Mouse (Mus musculus) stomach, embryonic 14.5 days (tissue): ENCODE data around the gene Aif1l. TPM values are rescaled to one million over a fixed set of nuclear protein-coding genes. Genes with fewer than 3 reads are reported as not detected.
"Not testable (repeated sequence)": the region's sequence is repeated elsewhere in the genome, so short reads cannot be mapped to it uniquely, and the experiment has no call there.

Source experiments
- ATAC-seq: fragments of 200-750 bp; cut with Nextera tagmentation; 2 replicates; pipeline ENCODE4 v1.8.0; 2017; ENCODE audit warnings: low read depth, moderate TSS enrichment; ENCODE audit not compliant: insufficient number of reproducible peaks, insufficient read depth, low FRiP score
- H3K27ac ChIP-seq: fragments of 300-500 bp; sonication (generic); 2 replicates; pipeline ENCODE4 v1.5.1; 2014; ENCODE audit warnings: mild to moderate bottlenecking, low read length, moderate library complexity, mixed read lengths
- H3K27me3 ChIP-seq: fragments of 300-500 bp; sonication (generic); 2 replicates; pipeline ENCODE4 v1.6.1; 2014; ENCODE audit warnings: low read length, control low read depth, mixed read lengths; ENCODE audit not compliant: control insufficient read depth, insufficient read depth
- H3K36me3 ChIP-seq: fragments of 300-500 bp; sonication (generic); 2 replicates; pipeline ENCODE4 v1.6.1; 2014; ENCODE audit warnings: mild to moderate bottlenecking, control low read depth, low read length, moderate library complexity, mixed read lengths; ENCODE audit not compliant: control insufficient read depth, insufficient read depth
- H3K4me1 ChIP-seq: fragments of 300-500 bp; sonication (generic); 2 replicates; pipeline ENCODE4 v1.6.1; 2014; ENCODE audit warnings: low read length, control low read depth, mixed read lengths; ENCODE audit not compliant: control insufficient read depth, insufficient read depth
- H3K4me2 ChIP-seq: fragments of 300-500 bp; sonication (generic); replicated peaks from 2 replicates; pipeline ENCODE4 v1.6.1; 2014; ENCODE audit warnings: low read depth, low read length, control low read depth
- H3K4me3 ChIP-seq: fragments of 300-500 bp; sonication (generic); 2 replicates; pipeline ENCODE4 v1.5.1; 2014; ENCODE audit warnings: low read depth, low read length, control low read depth
- H3K9ac ChIP-seq: fragments of 300-500 bp; sonication (generic); replicated peaks from 2 replicates; pipeline ENCODE4 v1.6.1; 2014; ENCODE audit warnings: low read depth, mild to moderate bottlenecking, control low read depth, low read length, moderate library complexity, mixed read lengths
- H3K9me3 ChIP-seq: fragments of 300-500 bp; sonication (generic); 2 replicates; pipeline ENCODE4 v1.6.1; 2016; ENCODE audit warnings: low read depth, low read length, control low read depth; ENCODE audit not compliant: control insufficient read depth
- WGBS: fragments of 180-500 bp; shearing (Covaris S2); extraction: QIAGEN DNeasy Blood & Tissue Kit; methylation state at CpG from one replicate; pipeline ENCODE4 v1.1.7; 2014; 5-methylcytosine and 5-hydroxymethylcytosine counted together
- polyA plus RNA-seq: library from polyadenylated mRNA; unstranded; fragments of >200 nt; fragmentation: Nextera tagmentation; extraction: Ambion mirVana; gene quantifications from 2 replicates; pipeline ENCODE4 v1.2.1, GENCODE M21; 2014

The Aif1l gene
- polyA plus RNA-seq, 1 experiment from 2014 or later, result 18.2 TPM

DNA sequence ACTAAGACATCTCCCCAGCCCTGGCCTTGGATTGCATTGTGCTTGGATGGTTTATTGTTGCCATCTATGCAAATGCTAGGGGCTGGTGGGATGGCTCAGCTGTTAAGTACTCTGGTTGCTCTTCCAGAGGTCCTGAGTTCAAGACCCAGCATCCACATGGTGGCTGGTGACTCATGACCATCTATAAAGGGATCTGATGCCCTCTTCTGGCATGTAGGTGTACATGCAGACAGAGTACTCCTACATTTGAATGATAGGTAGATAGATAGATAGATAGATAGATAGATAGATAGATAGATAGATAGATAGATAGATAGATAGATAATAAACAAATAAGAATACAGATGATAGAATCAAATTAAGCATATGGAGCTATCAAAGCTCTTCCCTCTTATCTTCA is 35.7 kb upstream of the Aif1l start:
- not testable (repeated sequence) for H3K4me1 ChIP-seq, ATAC-seq, H3K27ac ChIP-seq, H3K4me2 ChIP-seq, H3K27me3 ChIP-seq, H3K9me3 ChIP-seq, H3K9ac ChIP-seq, H3K36me3 ChIP-seq, H3K4me3 ChIP-seq

DNA sequence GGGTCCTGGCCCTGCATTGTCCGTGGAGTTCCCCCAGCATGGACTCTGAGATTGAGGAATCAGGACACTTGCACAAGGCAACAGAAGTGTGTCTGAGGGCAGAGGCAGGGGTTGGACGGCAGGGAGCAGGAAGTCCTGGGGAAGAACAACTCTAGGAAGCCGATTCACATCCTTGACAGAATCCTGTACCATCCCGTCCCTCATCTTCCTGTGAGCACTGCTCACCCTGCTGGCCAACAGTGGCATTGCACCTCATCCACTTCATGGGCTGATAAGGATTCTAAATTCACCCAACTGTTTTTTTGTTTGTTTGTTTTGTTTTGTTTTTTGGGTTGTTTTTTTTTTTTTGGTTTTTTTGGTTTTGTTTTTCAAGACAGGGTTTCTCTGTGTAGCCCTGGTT is 34.8 kb upstream of the Aif1l start:
- Histone ChIP-seq H3K27ac (no peak overlapping the region), H3K4me3 (no peak overlapping the region), H3K4me2 (no peak overlapping the region), H3K4me1 (no peaks in the 10 kb centered on the region), H3K27me3 (no peaks in the 10 kb centered on the region), H3K9ac (no peak overlapping the region), H3K36me3 (no peaks in the 10 kb centered on the region), H3K9me3 (no peaks in the 10 kb centered on the region)
- ATAC-seq, result no peak
- WGBS, result 21% methylated on average over 4 of the region's 4 CpGs

DNA sequence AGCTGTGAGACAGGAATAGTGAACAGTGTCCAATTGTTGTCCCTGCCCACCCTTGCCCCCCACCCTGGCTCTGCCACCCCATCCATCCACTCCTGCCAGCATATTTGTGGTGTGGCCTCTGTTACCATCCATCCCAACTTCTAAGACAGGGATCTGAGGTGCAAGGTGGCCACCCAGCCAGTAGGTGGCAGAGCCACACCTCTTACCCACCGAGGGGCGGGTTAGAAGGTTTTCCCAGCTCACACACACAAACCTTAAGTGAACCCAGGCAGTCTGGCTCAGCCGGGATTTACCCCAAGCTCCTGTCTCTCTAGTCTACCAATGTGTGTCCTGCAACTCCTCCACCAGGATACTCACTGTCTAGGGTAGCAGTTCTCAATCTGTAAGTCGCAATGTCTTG is 32.3 kb upstream of the Aif1l start:
- Histone ChIP-seq H3K9me3 (no peaks in the 10 kb centered on the region), H3K36me3 (no peaks in the 10 kb centered on the region), H3K4me2 (no peak overlapping the region), H3K4me3 (no peak overlapping the region), H3K27me3 (no peaks in the 10 kb centered on the region), H3K27ac (no peak overlapping the region), H3K9ac (no peak overlapping the region), H3K4me1 (no peaks in the 10 kb centered on the region)
- WGBS, result 25% methylated on average over 4 of the region's 4 CpGs
- no peak for ATAC-seq

DNA sequence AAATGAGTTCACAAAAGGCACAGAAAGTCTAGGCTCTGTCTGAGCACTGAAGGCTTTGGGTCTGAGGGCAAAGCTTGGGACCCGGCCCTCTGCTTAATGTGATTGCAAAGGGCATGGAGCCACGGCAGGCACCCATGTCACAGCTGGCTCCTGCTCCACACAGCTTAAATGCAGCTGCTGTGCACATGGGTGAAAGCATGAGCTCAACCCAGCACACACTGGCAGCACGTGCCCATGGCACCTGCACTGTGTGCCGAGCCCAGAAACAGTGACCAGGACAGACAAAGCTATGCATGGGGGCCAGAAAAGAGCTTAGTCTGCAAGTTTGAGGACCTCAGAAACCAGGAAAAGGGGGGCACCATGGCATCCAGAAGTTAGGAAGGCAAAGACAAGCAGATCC is 26.3 kb upstream of the Aif1l start:
- 75% methylated on average over 4 of the region's 4 CpGs for WGBS
- Histone ChIP-seq H3K36me3 (no peaks in the 10 kb centered on the region), H3K4me2 (no peak overlapping the region), H3K27me3 (no peaks in the 10 kb centered on the region), H3K4me1 (no peaks in the 10 kb centered on the region), H3K9me3 (no peaks in the 10 kb centered on the region), H3K27ac (no peak overlapping the region), H3K4me3 (no peak overlapping the region), H3K9ac (no peak overlapping the region)
- no peak for ATAC-seq

DNA sequence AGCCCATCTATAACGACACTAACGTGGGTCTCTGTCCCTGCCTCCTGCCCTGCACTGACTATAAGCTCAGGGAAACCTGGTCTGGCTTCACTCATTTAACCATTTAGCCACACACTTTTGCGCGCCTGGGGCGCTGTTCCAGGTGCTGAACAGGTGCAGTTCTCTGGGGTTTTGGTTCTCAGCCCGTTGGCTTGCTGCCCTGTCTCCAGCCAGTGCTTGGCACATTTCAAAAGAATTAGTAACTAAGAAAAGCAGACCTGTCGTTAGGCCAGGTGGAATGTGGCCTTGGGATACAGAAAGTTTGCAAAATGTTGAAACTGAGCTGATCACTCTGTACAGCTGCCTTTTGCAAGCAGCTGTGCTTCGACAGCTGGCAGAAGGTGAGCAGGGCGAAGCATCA is 25.1 kb upstream of the Aif1l start:
- 21% methylated on average over 9 of the region's 9 CpGs for WGBS
- Histone ChIP-seq H3K9me3 (no peaks in the 10 kb centered on the region), H3K27me3 (no peaks in the 10 kb centered on the region), H3K4me2 (no peak overlapping the region), H3K4me1 (no peaks in the 10 kb centered on the region), H3K9ac (no peak overlapping the region), H3K27ac (no peak overlapping the region), H3K4me3 (no peak overlapping the region), H3K36me3 (no peaks in the 10 kb centered on the region)
- ATAC-seq, result no peak

DNA sequence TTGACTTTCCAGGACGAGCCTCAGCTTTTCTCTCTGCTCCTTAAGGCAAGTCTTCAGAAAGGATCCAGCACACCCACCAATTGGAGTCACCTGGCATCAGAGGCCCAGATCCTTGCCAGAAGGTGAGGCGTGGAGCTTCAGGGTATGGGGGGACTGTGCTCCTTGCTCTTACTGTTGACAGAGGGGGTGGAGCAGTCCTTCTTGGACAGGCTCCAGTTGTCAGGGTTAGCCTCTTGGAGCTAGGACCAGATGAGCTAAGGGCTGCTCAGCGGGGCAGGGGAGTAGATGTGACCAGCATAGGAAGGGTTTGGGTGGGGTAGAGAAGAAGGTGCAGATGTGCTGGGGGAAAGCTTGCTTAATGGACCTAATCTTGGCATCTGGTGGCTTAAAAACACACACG is 24.0 kb upstream of the Aif1l start:
- 44% methylated on average over 4 of the region's 4 CpGs for WGBS

DNA sequence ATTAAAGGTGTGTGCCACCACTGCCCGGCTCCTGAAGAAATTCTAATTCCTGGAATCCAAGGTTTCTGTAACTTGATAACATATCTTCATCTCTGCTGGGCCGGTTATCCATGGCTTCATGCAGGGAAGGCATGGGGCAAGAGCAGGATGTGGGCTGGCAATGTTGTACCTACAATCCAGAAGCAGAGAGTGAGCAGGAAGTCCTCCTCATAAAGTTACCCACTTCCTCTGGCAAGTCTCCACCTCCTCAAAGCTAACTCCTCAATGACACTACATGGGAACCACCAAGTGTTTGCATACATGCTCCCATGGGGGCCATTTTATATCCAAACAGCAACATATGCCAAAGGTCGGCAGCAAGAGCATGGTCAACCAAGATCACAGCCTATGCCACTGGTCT is 20.3 kb upstream of the Aif1l start:
- Histone ChIP-seq H3K9me3 (no peaks in the 10 kb centered on the region), H3K27me3 (no peaks in the 10 kb centered on the region), H3K4me1 (no peaks in the 10 kb centered on the region), H3K4me3 (no peak overlapping the region), H3K27ac (no peak overlapping the region), H3K9ac (no peak overlapping the region), H3K36me3 (no peaks in the 10 kb centered on the region), H3K4me2 (no peak overlapping the region)
- no peak for ATAC-seq
- 83% methylated on average over 3 of the region's 3 CpGs for WGBS

More for the DNA sequence above, 24.0 kb upstream of the Aif1l start:
- Histone ChIP-seq H3K4me2 (no peak overlapping the region), H3K27ac (no peak overlapping the region), H3K27me3 (no peaks in the 10 kb centered on the region), H3K36me3 (no peaks in the 10 kb centered on the region), H3K4me1 (no peaks in the 10 kb centered on the region), H3K4me3 (no peak overlapping the region), H3K9ac (no peak overlapping the region), H3K9me3 (no peaks in the 10 kb centered on the region)
- ATAC-seq, result no peak

DNA sequence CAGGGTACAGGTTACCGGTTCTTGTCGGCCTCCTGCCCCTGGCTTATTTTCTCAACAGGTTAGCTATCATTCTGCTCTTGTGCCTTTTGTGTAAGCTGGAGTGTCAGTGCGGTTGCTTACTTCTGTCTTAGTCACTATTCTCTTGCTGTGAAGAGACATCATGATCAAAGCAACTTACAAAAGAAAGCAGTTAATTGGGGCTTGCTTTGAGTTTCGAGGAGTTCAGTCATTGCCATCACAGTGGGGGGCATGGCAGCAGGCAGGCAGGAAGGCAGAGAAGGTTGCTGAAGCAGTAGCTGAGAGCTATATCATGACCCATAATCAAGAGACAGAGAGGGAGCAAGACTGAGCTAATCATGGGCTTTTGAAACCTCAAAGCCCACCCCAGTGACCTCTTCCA is 15.4 kb upstream of the Aif1l start:
- Histone ChIP-seq H3K27ac (no peak overlapping the region), H3K4me2 (no peak overlapping the region), H3K9me3 (no peaks in the 10 kb centered on the region), H3K9ac (no peak overlapping the region), H3K4me1 (no peaks in the 10 kb centered on the region), H3K36me3 (no peaks in the 10 kb centered on the region), H3K27me3 (no peaks in the 10 kb centered on the region), H3K4me3 (no peak overlapping the region)
- WGBS, result 56% methylated on average over 4 of the region's 4 CpGs
- ATAC-seq, result no peak

DNA sequence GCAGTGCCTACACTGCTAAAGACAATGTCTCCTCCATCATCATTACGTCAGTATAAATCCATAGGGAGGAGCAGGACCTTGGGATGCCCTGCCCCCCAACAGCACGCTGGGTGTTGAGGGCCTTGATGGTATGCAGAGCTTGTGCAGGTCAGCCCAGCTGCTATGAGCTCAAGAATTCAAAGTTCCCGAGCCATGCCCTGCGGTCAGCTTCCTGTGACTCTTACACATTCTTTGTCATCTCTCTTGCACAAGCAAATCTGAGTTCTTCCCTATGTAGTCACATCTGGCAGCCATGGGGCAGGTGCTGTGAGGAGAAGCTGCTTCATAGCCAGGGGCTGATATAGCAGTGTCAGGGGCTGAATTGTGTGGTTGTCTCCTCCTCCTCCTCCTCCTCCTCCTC is 14.9 kb upstream of the Aif1l start:
- no peak for ATAC-seq
- no peaks in the 10 kb centered on the region for H3K9me3 ChIP-seq
- H3K9ac ChIP-seq, result no peak overlapping the region
- no peaks in the 10 kb centered on the region for H3K4me1 ChIP-seq
- 30% methylated on average over 4 of the region's 4 CpGs for WGBS
- no peak overlapping the region for H3K27ac ChIP-seq
- no peak overlapping the region for H3K4me3 ChIP-seq
- no peaks in the 10 kb centered on the region for H3K36me3 ChIP-seq
- H3K27me3 ChIP-seq, result no peaks in the 10 kb centered on the region
- no peak overlapping the region for H3K4me2 ChIP-seq
